Mouse (Mus musculus) liver, adult 2 months (tissue): ENCODE measurements around the gene Taf4.

Source experiments
- CTCF ChIP-seq: fragments of 200-500 bp; IDR thresholded peaks from 2 replicates; pipeline ENCODE4 v1.5.1; 2011; ENCODE audit warnings: low read depth, low read length, control low read depth
- POLR2A ChIP-seq: fragments of 200-500 bp; IDR thresholded peaks from 2 replicates; pipeline ENCODE4 v1.6.1; 2011; ENCODE audit warnings: low read length, control low read depth; ENCODE audit not compliant: insufficient read depth; ENCODE audit errors: extremely low read depth

DNA sequence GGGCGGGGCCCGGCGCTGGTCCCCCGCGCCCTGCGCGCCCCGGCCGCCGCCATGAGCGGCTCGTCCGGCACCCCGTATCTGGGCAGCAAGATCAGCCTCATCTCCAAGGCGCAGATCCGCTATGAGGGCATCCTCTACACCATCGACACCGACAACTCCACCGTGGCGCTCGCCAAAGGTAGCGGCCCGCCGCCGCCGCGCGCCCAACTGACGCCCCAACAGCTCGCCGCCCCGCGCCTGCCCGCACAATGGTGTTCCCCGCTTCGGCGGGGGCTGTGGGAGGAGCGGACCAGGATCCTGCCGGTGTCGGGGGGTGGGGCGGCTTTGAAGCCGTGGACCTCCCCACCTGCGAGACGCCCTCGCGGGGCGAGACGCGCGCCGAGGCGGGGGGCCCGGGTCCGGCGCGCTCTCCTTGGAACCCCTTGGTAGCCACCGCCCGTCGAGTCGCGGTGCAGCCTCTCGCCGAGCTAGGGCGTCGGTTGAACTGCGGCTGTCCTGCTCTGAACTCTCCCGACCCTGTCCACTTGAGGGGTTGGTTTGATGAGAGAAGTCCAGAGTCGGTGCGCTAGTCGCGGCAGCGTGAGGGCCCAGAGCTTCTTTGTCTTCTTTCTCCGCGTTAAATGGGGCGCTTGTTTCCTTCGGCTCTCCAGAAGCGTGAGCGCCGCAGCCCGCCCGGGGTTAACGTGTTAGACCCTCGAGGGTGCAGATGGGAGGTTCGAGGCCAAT lies 48.9 kb upstream of the Taf4 start:
- TF ChIP-seq POLR2A (no peak), CTCF (no peak)
